Mouse (Mus musculus) gastrocnemius, postnatal 10 days (tissue): ENCODE measurements at regions not wholly inside any gene's neighbourhood (a gene's known extent, or its start where the extent isn't known, plus 50 kb on each side); places are given as distances from the start of the nearest gene placed in this dataset.

ENCODE experiments used
- DNase-seq: peaks from one replicate; pipeline ENCODE4 v3.0.0; 2021; ENCODE audit warnings: mixed read lengths

- no peak for DNase-seq
Observed at GRCm38 (mm10) chr12:49449396-49449795, 64.4 kb downstream of the Gm43517 start.

DNA sequence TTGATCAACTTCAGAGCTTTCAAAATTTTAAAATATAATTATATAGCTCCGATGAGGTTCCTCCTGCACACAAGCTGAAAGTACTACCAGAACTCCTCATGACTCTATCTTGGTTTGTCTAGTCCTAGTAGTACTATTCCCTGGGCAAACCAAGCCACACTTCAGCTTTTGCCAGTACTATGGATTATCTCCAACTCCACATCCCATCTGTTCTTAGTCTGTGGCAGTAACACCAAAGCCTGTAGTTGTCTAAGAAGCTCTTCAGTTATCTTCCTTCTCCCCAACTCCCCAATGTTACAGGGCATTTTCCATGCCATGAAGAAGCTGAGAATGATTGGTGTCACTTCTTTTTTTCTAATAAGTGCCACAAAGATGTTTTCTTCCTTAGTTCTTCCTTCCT is 83.1 kb downstream of the Gm43517 start:
- DNase-seq, result no peak

DNA sequence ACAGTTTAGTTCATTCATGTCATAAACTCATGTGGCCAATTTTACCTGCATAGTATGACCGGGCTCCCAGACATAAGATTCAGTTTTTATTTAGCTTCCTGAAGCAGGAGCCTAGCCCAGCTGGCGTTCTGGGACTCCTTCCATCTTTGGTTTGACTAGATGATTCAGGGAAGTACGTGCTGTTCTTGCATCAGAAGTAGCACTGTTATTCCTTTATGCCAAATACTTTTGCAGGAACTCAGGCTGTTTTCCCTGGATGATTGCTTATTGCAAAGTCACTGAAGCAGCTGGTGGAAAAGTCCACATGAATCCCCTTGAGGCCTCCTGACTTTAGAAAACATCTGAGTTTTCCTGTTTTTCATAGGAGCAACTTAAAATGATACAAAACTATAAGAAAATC is 88.4 kb downstream of the Gm43517 start:
- DNase-seq, result peak; percentile 7

DNA sequence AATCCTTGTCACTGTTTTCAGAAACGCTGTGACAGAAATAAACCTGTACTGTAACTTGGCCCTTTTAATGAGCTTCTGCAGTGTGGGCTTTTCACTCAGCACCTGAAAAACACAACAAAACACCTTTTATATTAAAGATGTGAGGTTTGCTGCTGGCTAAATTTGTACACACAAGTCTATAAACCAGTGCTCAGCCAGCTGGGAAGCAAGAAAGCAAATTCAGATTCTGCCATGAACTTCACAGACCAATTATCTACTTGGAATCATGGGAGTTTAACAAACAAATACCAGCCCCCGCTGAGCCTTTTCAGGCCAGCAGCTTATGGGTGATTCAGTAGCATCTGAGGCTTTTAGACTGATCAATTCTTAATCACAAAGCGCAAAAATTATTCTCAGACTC is 95.7 kb downstream of the Gm43517 start:
- DNase-seq, result no peak

DNA sequence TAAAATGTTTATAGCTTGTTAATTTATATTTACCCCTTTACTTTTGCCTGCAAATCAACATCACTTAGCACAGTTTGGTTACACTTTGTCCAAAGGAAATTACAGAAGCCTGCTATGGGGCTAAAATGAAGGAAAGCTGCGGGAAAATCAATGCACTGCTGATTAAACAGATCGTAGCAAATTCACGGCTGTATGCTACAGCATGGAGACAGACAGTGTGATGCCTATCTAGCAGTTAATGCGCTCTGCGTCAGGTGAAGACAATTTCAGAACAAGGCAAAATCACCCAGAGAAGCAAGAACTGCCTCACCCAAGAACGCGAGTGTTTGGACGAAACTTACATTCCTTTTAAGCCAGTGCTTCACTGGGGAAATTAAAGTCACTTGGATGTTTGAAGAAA is 96.2 kb downstream of the Gm43517 start:
- DNase-seq, result no peak

- DNase-seq, result no peak
Observed at GRCm38 (mm10) chr12:49482367-49482766, 97.4 kb downstream of the Gm43517 start.

GRCm38 (mm10) chr12:49484070-49484770 is 99.2 kb downstream of the Gm43517 start:
- DNase-seq, result no peak

- no peak for DNase-seq
Observed at GRCm38 (mm10) chr12:49513131-49513530, 128.2 kb downstream of the Gm43517 start.

DNA sequence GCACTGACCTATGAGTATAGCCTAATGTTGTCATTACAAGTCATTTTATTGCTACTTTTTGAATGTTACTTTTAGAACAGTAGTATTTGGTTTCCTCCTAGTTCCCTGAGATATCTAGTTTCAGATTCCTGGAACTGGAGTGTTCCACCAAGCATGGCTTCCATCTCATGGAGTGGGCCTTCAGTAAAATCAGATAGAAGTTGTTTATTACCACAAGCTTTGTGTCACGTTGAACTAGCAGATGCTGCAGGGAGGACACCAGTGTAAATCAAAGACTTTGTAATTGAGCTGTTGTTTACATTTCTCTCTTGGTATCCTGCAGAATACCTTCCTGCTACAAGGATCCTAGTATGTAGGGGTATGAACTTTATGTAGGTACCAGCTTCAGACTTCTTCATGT is 129.6 kb downstream of the Gm43517 start:
- no peak for DNase-seq
